Mouse (Mus musculus) CH12.LX (cell line): ENCODE measurements around the gene Slc6a16. TPM values are rescaled to one million over a fixed set of nuclear protein-coding genes. Genes with fewer than 3 reads are reported as not detected.

Experiments used
- DNase-seq: peaks from one replicate; pipeline ENCODE4 v3.0.0-alpha.2; 2013; ENCODE audit errors: extremely low read depth
- H3K27ac ChIP-seq: 2 replicates; pipeline ENCODE4 v1.5.1; 2012; ENCODE audit warnings: low read depth, mild to moderate bottlenecking, control low read depth, moderate library complexity; ENCODE audit not compliant: insufficient read depth
- H3K27me3 ChIP-seq: replicated peaks from 2 replicates; pipeline ENCODE3; 2012; ENCODE audit warnings: inconsistent platforms
- H3K36me3 ChIP-seq, 2 experiments: replicated peaks in 1 of 2; 2 replicates each; pipeline versions ENCODE3 to v1.6.1; 2012; ENCODE audit warnings: inconsistent platforms in 1 of 2, low read length in 1 of 2, mild to moderate bottlenecking in 1 of 2, mixed read lengths in 1 of 2, moderate library complexity in 1 of 2; ENCODE audit not compliant: control insufficient read depth in 1 of 2, insufficient read depth in 1 of 2
- H3K4me1 ChIP-seq, 2 experiments: 2 replicates each; pipeline ENCODE4 v1.6.1; 2012; ENCODE audit warnings: inconsistent platforms in 1 of 2, moderate library complexity in 1 of 2; ENCODE audit not compliant: insufficient read depth in 2 of 2, control insufficient read depth in 1 of 2
- H3K4me2 ChIP-seq: 2 replicates; pipeline ENCODE4 v1.6.1; 2012; ENCODE audit warnings: low read depth, mild to moderate bottlenecking, control low read depth; ENCODE audit not compliant: poor library complexity, insufficient read depth, severe bottlenecking
- H3K4me3 ChIP-seq, 3 experiments: fragments of 150-350 bp in 1 of 3; sonication (generic) in 1 of 3; replicated peaks in 1 of 3; 2 replicates each; pipeline versions ENCODE3 to v1.5.1; 2011 to 2012; ENCODE audit warnings: low read depth in 2 of 3, low read length in 2 of 3, mild to moderate bottlenecking in 2 of 3, moderate library complexity in 2 of 3, control low read depth in 1 of 3, improper control_type of control experiment in 1 of 3, inconsistent platforms in 1 of 3, mixed read lengths in 1 of 3; ENCODE audit not compliant: poor library complexity in 1 of 3
- H3K79me2 ChIP-seq: replicated peaks from 2 replicates; pipeline ENCODE4 v1.6.1; 2012; ENCODE audit warnings: mild to moderate bottlenecking, moderate library complexity; ENCODE audit not compliant: control insufficient read depth, poor library complexity, insufficient read depth, severe bottlenecking; ENCODE audit errors: extremely low read depth
- H3K9ac ChIP-seq: 2 replicates; pipeline ENCODE4 v1.6.1; 2012; ENCODE audit warnings: low read depth, mild to moderate bottlenecking, control low read depth, moderate library complexity; ENCODE audit not compliant: insufficient read depth
- H3K9me3 ChIP-seq: replicated peaks from 2 replicates; pipeline ENCODE3; 2012; ENCODE audit warnings: low read length, inconsistent platforms, mixed read lengths
- BHLHE40 ChIP-seq: IDR thresholded peaks from 2 replicates; pipeline ENCODE4 v1.6.1; 2011; ENCODE audit warnings: mild to moderate bottlenecking, low read depth, low read length, improper control_type of control experiment
- CTCF ChIP-seq, 2 experiments: IDR thresholded peaks in 1 of 2; conservative IDR thresholded peaks in 1 of 2; 2 replicates each; pipeline ENCODE4 v1.5.1; 2011 to 2012; ENCODE audit warnings: low read depth in 2 of 2, low read length in 2 of 2, improper control_type of control experiment in 1 of 2, inconsistent platforms in 1 of 2, mild to moderate bottlenecking in 1 of 2, moderate library complexity in 1 of 2
- ELF1 ChIP-seq: IDR thresholded peaks from 2 replicates; pipeline ENCODE4 v1.6.1; 2014; ENCODE audit warnings: low read depth, mild to moderate bottlenecking, inconsistent platforms, low read length, improper control_type of control experiment
- HCFC1 ChIP-seq: IDR thresholded peaks from 2 replicates; pipeline ENCODE4 v1.6.1; 2012; ENCODE audit warnings: low read depth, mild to moderate bottlenecking, inconsistent platforms, low read length, improper control_type of control experiment
- MAFK ChIP-seq: IDR thresholded peaks from 2 replicates; pipeline ENCODE4 v1.6.1; 2011; ENCODE audit warnings: low read length, improper control_type of control experiment; ENCODE audit not compliant: insufficient replicate concordance
- MXI1 ChIP-seq: IDR thresholded peaks from 2 replicates; pipeline ENCODE4 v1.6.1; 2011; ENCODE audit warnings: mild to moderate bottlenecking, low read depth, low read length, improper control_type of control experiment
- POLR2A ChIP-seq: IDR thresholded peaks from 2 replicates; pipeline ENCODE4 v1.6.1; 2011; ENCODE audit warnings: low read depth, mild to moderate bottlenecking, improper control_type of control experiment, low read length
- RCOR1 ChIP-seq: conservative IDR thresholded peaks from 2 replicates; pipeline ENCODE4 v1.6.1; 2012; ENCODE audit warnings: low read depth, mild to moderate bottlenecking, inconsistent platforms, low read length, improper control_type of control experiment
- TCF12 ChIP-seq: IDR thresholded peaks from 2 replicates; pipeline ENCODE4 v1.6.1; 2014; ENCODE audit warnings: low read depth, mild to moderate bottlenecking, inconsistent platforms, low read length, improper control_type of control experiment
- USF2 ChIP-seq: conservative IDR thresholded peaks from 2 replicates; pipeline ENCODE4 v1.6.1; 2011; ENCODE audit warnings: low read depth, low read length, improper control_type of control experiment
- ZKSCAN1 ChIP-seq: IDR thresholded peaks from 2 replicates; pipeline ENCODE4 v1.6.1; 2012; ENCODE audit warnings: low read depth, inconsistent platforms, low read length, improper control_type of control experiment, borderline replicate concordance
- ZMIZ1 ChIP-seq: IDR thresholded peaks from 2 replicates; pipeline ENCODE4 v1.6.1; 2012; ENCODE audit warnings: low read depth, mild to moderate bottlenecking, inconsistent platforms, low read length, improper control_type of control experiment
- ZNF384 ChIP-seq: IDR thresholded peaks from 2 replicates; pipeline ENCODE4 v1.6.1; 2012; ENCODE audit warnings: low read depth, low read length, improper control_type of control experiment, inconsistent platforms
- dilution Hi-C: fragments of 300-500 bp; cut with MboI; formaldehyde crosslinking; loops from 2 replicates; pipeline ENCODE4 v1.14.3; 2020; ENCODE audit warnings: low sequenced_read_pairs; ENCODE audit not compliant: extremely low pct_unique_long_range_greater_than_20kb, extremely low pct_ligation_motif_present
- in situ Hi-C: fragments of 300-500 bp; cut with MboI; formaldehyde crosslinking; loops from 3 replicates; pipeline ENCODE4 v1.14.3; 2019; ENCODE audit warnings: low sequenced_read_pairs, low pct_ligation_motif_present, low pct_unique_long_range_greater_than_20kb, mixed read lengths
- polyA plus RNA-seq: library from polyadenylated mRNA; unstranded; fragments of >175 nt; gene quantifications from 2 replicates; pipeline ENCODE4 v1.2.1, GENCODE M21; 2012; ENCODE audit warnings: low read depth; ENCODE audit not compliant: insufficient read length
- total RNA-seq, 2 experiments: library from RNA; depleted of rRNA; stranded (reverse); fragments of 300-350 nt in 1 of 2; fragments of >200 nt in 1 of 2; gene quantifications; 2 replicates each; pipeline ENCODE4 v1.2.3; 2012 to 2014

The Slc6a16 gene
- total and polyA plus RNA-seq, 3 experiments = 0.08 to 0.37 (median 0.13) TPM

DNA sequence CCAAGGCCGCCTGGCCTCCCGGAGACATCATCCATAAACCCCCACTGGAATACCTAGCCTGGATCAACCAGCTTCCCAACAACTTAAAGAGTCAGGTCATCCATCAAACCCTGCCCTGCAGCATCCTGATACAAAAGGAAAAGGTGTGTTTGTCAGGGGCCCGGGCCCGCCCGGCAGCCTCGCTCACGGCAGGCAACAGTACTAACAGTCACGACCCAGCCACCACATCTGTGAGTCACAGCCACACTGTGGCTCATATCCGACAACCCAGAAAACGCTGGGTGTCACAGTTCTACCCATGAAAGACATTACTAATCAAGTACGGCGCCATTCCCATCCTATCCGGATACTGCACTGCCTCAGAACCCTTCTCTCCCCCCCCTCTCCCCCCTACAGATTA lies 45.6 kb downstream of the Slc6a16 start:
- Histone ChIP-seq H3K79me2 (no peaks in the 10 kb centered on the region), H3K9ac (no peak overlapping the region), H3K9me3 (peaks cover 8% of the 10 kb centered on the region), H3K4me3 (no peak overlapping the region), H3K4me1 (peaks cover 0 to 2% of the 10 kb centered on the region in 2 experiments; a peak in 1 of 4 replicates), H3K27ac (no peak overlapping the region), H3K36me3 (no peaks in the 10 kb centered on the region), H3K27me3 (peaks cover 40% of the 10 kb centered on the region), H3K4me2 (no peak overlapping the region)
- in situ Hi-C loops (no loop called here), dilution Hi-C loops (no loop called here)
- TF ChIP-seq ZMIZ1 (no peak), RCOR1 (no peak), ZNF384 (no peak), ZKSCAN1 (no peak), ELF1 (no peak), USF2 (no peak)
- DNase-seq = no peak

DNA sequence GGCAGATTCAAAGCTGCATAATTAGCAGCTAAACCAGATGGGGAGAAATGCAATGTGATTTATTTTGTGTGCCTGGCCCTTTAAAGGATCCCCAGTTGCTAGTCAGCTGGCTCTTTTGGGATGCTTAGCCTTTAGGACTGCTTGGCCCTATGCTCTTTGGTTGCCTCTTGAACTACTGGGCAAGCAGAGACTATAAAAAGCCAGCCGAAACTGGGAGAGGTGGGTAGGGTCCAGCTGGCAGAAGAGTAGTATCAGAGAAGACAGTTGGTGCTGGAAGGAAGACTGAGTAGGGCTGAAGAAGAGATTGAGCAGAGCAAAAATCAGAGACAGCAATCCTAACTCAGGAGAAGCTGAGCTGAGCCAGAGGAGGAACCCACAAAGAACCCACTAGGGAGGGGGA lies 55.7 kb downstream of the Slc6a16 start:
- Histone ChIP-seq H3K4me2 (no peak overlapping the region), H3K36me3 (no peaks in the 10 kb centered on the region), H3K9ac (no peak overlapping the region), H3K79me2 (no peaks in the 10 kb centered on the region), H3K9me3 (peaks cover 3% of the 10 kb centered on the region), H3K4me1 (peaks cover 0 to 9% of the 10 kb centered on the region in 2 experiments; a peak in 1 of 4 replicates), H3K27ac (no peak overlapping the region), H3K4me3 (no peak overlapping the region), H3K27me3 (peaks cover 16% of the 10 kb centered on the region)
- DNase-seq = no peak
- in situ Hi-C loops = no loop called here
- dilution Hi-C loops = no loop called here
- no peak for TF ChIP-seq MAFK

GRCm38 (mm10) chr7:45297563-45297962 lies 56.7 kb downstream of the Slc6a16 start:
- Histone ChIP-seq H3K4me3 (no peak overlapping the region), H3K27ac (no peak overlapping the region), H3K27me3 (peaks cover 8% of the 10 kb centered on the region), H3K4me2 (no peak overlapping the region), H3K9ac (no peak overlapping the region), H3K9me3 (no peaks in the 10 kb centered on the region), H3K36me3 (peaks cover 0 to 3% of the 10 kb centered on the region in 2 experiments), H3K79me2 (no peaks in the 10 kb centered on the region), H3K4me1 (peaks cover 0 to 9% of the 10 kb centered on the region in 2 experiments; a peak in 1 of 4 replicates)
- dilution Hi-C loops (no loop called here), in situ Hi-C loops (no loop called here)
- no peak for DNase-seq
- TF ChIP-seq TCF12 = no peak
- no peak for TF ChIP-seq HCFC1
- TF ChIP-seq CTCF (conservative IDR thresholded peaks at IDR 0.05 in 1 of 2, IDR thresholded peaks at IDR 0.05 in 1 of 2; ENCODE audit: low read depth in 2 of 2, low read length in 2 of 2) = no peak
- no peak for TF ChIP-seq BHLHE40
- no peak for TF ChIP-seq RCOR1
- no peak for TF ChIP-seq POLR2A
- TF ChIP-seq ZMIZ1 = no peak
- TF ChIP-seq MXI1 = no peak
